Mouse (Mus musculus) stomach, postnatal 0 days (tissue): ENCODE measurements around the gene Ninj1. TPM values are rescaled to one million over a fixed set of nuclear protein-coding genes. Genes with fewer than 3 reads are reported as not detected.

Experiments
- ATAC-seq: fragments of 200-750 bp; cut with Nextera tagmentation; 2 replicates; pipeline ENCODE4 v1.8.0; 2017; ENCODE audit not compliant: low FRiP score, low TSS enrichment
- DNase-seq: peaks from one replicate; pipeline ENCODE4 v3.0.0-alpha.2; 2016; ENCODE audit warnings: low spot score
- H3K27ac ChIP-seq: fragments of 300-500 bp; sonication (generic); replicated peaks from 2 replicates; pipeline ENCODE4 v1.5.1; 2014; ENCODE audit warnings: mild to moderate bottlenecking, control low read depth
- H3K27me3 ChIP-seq: fragments of 300-500 bp; sonication (generic); 2 replicates; pipeline ENCODE4 v1.6.1; 2014; ENCODE audit warnings: low read length; ENCODE audit not compliant: control insufficient read depth, insufficient read depth
- H3K36me3 ChIP-seq: fragments of 300-500 bp; sonication (generic); 2 replicates; pipeline ENCODE4 v1.6.1; 2014; ENCODE audit warnings: low read length, mixed read lengths; ENCODE audit not compliant: control insufficient read depth, insufficient read depth
- H3K4me1 ChIP-seq: fragments of 300-500 bp; sonication (generic); replicated peaks from 2 replicates; pipeline ENCODE4 v1.6.1; 2014; ENCODE audit warnings: antibody characterized with exemption; ENCODE audit not compliant: control insufficient read depth, insufficient read depth
- H3K4me2 ChIP-seq: fragments of 300-500 bp; sonication (generic); replicated peaks from 2 replicates; pipeline ENCODE4 v1.6.1; 2014; ENCODE audit warnings: low read depth, mild to moderate bottlenecking, control low read depth, moderate library complexity
- H3K4me3 ChIP-seq: fragments of 300-500 bp; sonication (generic); 2 replicates; pipeline ENCODE4 v1.5.1; 2014; ENCODE audit warnings: low read depth, low read length, control low read depth
- H3K9ac ChIP-seq: fragments of 300-500 bp; sonication (generic); 2 replicates; pipeline ENCODE4 v1.6.1; 2014; ENCODE audit warnings: mild to moderate bottlenecking, low read length, control low read depth, mixed read lengths
- H3K9me3 ChIP-seq: fragments of 300-500 bp; sonication (generic); 2 replicates; pipeline ENCODE4 v1.6.1; 2016; ENCODE audit warnings: low read length; ENCODE audit not compliant: control insufficient read depth
- CTCF ChIP-seq: IDR thresholded peaks from 2 replicates; pipeline ENCODE4 v1.5.1; 2016; ENCODE audit warnings: antibody characterized with exemption, low read depth, mild to moderate bottlenecking, moderate library complexity
- EP300 ChIP-seq: optimal IDR thresholded peaks from 2 replicates; pipeline ENCODE3; 2016; ENCODE audit warnings: antibody characterized with exemption
- WGBS: fragments of 180-500 bp; shearing (Covaris S2); extraction: QIAGEN DNeasy Blood & Tissue Kit; methylation state at CpG from one replicate; pipeline ENCODE4 v1.1.7; 2014; 5-methylcytosine and 5-hydroxymethylcytosine counted together
- polyA plus RNA-seq: library from polyadenylated mRNA; unstranded; fragments of >200 nt; fragmentation: Nextera tagmentation; extraction: Ambion mirVana; gene quantifications from 2 replicates; pipeline ENCODE4 v1.2.1, GENCODE M21; 2015

Gene Ninj1
- polyA plus RNA-seq, 1 experiment from 2014 or later: 76.3 TPM

GRCm38 (mm10) chr13:49220912-49221311 lies 33.6 kb downstream of the Ninj1 start:
- no peak for ATAC-seq
- Histone ChIP-seq H3K4me2 (no peak overlapping the region), H3K9ac (no peak overlapping the region), H3K27me3 (no peaks in the 10 kb centered on the region), H3K27ac (no peak overlapping the region), H3K4me1 (peaks cover 6% of the 10 kb centered on the region), H3K36me3 (no peaks in the 10 kb centered on the region), H3K9me3 (no peaks in the 10 kb centered on the region), H3K4me3 (no peak overlapping the region)
- no peak for TF ChIP-seq EP300
- peak; percentile 50 for TF ChIP-seq CTCF
- WGBS: 26% methylated on average over 5 of the region's 5 CpGs
- no peak for DNase-seq

GRCm38 (mm10) chr13:49224314-49224713 lies 37.0 kb downstream of the Ninj1 start:
- Histone ChIP-seq H3K9ac (no peak overlapping the region), H3K4me3 (no peak overlapping the region), H3K36me3 (no peaks in the 10 kb centered on the region), H3K27me3 (no peaks in the 10 kb centered on the region), H3K9me3 (no peaks in the 10 kb centered on the region), H3K27ac (no peak overlapping the region), H3K4me2 (no peak overlapping the region), H3K4me1 (no peaks in the 10 kb centered on the region)
- ATAC-seq (0 out of 2 replicates have a peak, but pooled peaks have one; percentile 37), DNase-seq (peak; percentile 49)
- 9% methylated on average over 10 of the region's 10 CpGs for WGBS
- TF ChIP-seq CTCF: no peak
- no peak for TF ChIP-seq EP300

GRCm38 (mm10) chr13:49224729-49225128 lies 37.4 kb downstream of the Ninj1 start:
- no peaks in the 10 kb centered on the region for H3K9me3 ChIP-seq
- DNase-seq (no peak), ATAC-seq (no peak)
- no peaks in the 10 kb centered on the region for H3K36me3 ChIP-seq
- H3K4me3 ChIP-seq: no peak overlapping the region
- 26% methylated on average over 6 of the region's 6 CpGs for WGBS
- H3K4me1 ChIP-seq: no peaks in the 10 kb centered on the region
- no peak overlapping the region for H3K9ac ChIP-seq
- H3K27ac ChIP-seq: no peak overlapping the region
- H3K4me2 ChIP-seq: no peak overlapping the region
- H3K27me3 ChIP-seq: no peaks in the 10 kb centered on the region
- no peak for TF ChIP-seq CTCF
- TF ChIP-seq EP300: no peak

- no peaks in the 10 kb centered on the region for H3K9me3 ChIP-seq
- H3K4me1 ChIP-seq: no peaks in the 10 kb centered on the region
- TF ChIP-seq EP300: no peak
- H3K9ac ChIP-seq: no peak overlapping the region
- no peak overlapping the region for H3K4me2 ChIP-seq
- ATAC-seq (no peak), DNase-seq (no peak)
- no peaks in the 10 kb centered on the region for H3K27me3 ChIP-seq
- H3K27ac ChIP-seq: no peak overlapping the region
- H3K36me3 ChIP-seq: no peaks in the 10 kb centered on the region
- H3K4me3 ChIP-seq: no peak overlapping the region
- 58% methylated on average over 3 of the region's 3 CpGs for WGBS
These were observed 37.9 kb downstream of the Ninj1 start for GRCm38 (mm10) chr13:49225159-49225558.

GRCm38 (mm10) chr13:49225633-49226032 lies 38.3 kb downstream of the Ninj1 start:
- TF ChIP-seq CTCF: no peak
- TF ChIP-seq EP300: no peak
- 40% methylated on average over 4 of the region's 4 CpGs for WGBS
- H3K9me3 ChIP-seq: no peaks in the 10 kb centered on the region
- no peak overlapping the region for H3K4me2 ChIP-seq
- ATAC-seq (0 out of 2 replicates have a peak, but pooled peaks have one; percentile 35), DNase-seq (no peak)
- no peak overlapping the region for H3K27ac ChIP-seq
- no peak overlapping the region for H3K9ac ChIP-seq
- H3K4me1 ChIP-seq: no peaks in the 10 kb centered on the region
- no peaks in the 10 kb centered on the region for H3K36me3 ChIP-seq
- H3K27me3 ChIP-seq: no peaks in the 10 kb centered on the region
- no peak overlapping the region for H3K4me3 ChIP-seq

GRCm38 (mm10) chr13:49233792-49234572 lies 46.7 kb downstream of the Ninj1 start:
- Histone ChIP-seq H3K4me1 (no peaks in the 10 kb centered on the region), H3K9ac (no peak overlapping the region), H3K9me3 (no peaks in the 10 kb centered on the region), H3K27ac (no peak overlapping the region), H3K4me2 (no peak overlapping the region), H3K4me3 (no peak overlapping the region), H3K27me3 (no peaks in the 10 kb centered on the region), H3K36me3 (no peaks in the 10 kb centered on the region)
- ATAC-seq: no peak
- TF ChIP-seq EP300: no peak
- TF ChIP-seq CTCF: no peak
- 81% methylated on average over 8 of the region's 8 CpGs for WGBS
- DNase-seq: no peak
